Mouse (Mus musculus): Measurements from ENCODE around the gene Depdc1b. TPM values are rescaled to one million over a fixed set of nuclear protein-coding genes. Genes with fewer than 3 reads are reported as not detected.

Depdc1b gene
- polyA plus RNA-seq, 1 experiment from 2014 or later, result 12.3 TPM

DNA sequence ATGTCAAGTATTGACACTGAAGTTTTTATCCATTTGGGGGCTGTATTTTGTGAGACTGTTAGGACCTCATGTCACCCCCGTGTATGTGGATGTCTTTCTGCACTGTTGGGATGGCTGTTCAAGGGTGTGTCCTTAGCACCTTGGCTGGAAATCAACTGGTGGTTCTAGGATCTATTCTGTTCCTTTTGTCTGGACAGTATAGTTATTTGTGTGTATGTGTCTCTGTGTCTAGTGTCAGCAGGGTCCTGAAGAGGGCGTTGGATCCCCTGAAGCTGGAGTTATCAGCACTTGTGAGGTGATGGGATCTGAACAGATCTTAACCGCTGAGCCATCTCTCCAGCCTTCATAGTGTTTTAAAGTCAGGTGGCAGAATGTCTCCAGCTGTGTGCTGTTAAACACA is 65.0 kb downstream of the Depdc1b start:
- Histone ChIP-seq H3K4me1 (ENCODE audit: control insufficient read depth, insufficient read depth, low read length) (no peaks in the 10 kb centered on the region), H3K36me3 (ENCODE audit: control insufficient read depth, insufficient read depth, low read length) (no peaks in the 10 kb centered on the region), H3K4me2 (ENCODE audit: low read depth) (no peak overlapping the region), H3K9me3 (ENCODE audit: control insufficient read depth, low read length) (no peaks in the 10 kb centered on the region), H3K27ac (ENCODE audit: low read depth, low read length) (no peak overlapping the region), H3K27me3 (ENCODE audit: control insufficient read depth, insufficient read depth, low read length) (no peaks in the 10 kb centered on the region), H3K9ac (ENCODE audit: low read length) (no peak overlapping the region), H3K4me3 (ENCODE audit: low read depth, low read length) (no peak overlapping the region)
- DNase-seq (ENCODE audit: low spot score) (no peak), ATAC-seq (ENCODE audit: insufficient read depth, low FRiP score, low TSS enrichment) (no peak)
- 90% methylated on average over 3 of the region's 3 CpGs for WGBS

DNA sequence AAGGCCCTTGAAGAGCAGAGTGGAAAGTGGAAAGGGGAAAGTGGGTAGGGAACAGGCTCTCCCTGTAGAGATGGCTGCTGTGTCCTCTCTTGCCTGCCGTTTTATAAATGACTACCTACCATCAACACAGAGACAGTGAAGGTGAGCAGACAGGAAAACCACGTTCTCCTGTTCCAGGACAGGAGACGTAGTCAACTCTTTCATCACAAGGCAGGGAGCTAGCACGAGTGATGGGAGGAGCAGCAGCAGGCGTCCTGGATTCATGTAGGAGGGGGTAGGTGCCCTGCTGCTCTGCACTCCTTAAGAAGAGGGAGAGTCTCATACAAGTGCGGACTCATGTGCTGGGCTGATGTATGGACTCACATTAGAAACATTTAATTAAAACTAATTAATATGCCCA is 66.9 kb downstream of the Depdc1b start:
- H3K36me3 ChIP-seq (ENCODE audit: control insufficient read depth, insufficient read depth, low read length), result no peaks in the 10 kb centered on the region

DNA sequence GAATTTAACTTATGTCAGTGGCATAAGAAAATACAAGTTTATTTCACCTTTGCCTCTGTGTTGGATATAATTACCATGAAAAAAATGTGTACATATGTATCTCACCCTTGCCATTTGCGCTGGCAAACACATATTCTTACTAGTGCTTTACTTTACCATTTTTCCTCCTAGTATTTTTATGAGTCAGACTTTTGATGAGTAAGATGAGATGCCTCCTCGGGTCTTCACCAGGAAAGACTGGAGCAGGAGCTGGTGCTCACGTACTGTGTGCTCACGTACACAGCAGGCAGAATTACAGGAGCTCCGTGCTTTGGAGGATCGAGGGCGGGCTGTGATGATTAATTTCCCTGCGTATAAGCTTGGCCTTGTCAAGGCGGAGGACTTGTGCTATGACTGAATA is 69.9 kb downstream of the Depdc1b start:
- no peaks in the 10 kb centered on the region for H3K36me3 ChIP-seq (ENCODE audit: control insufficient read depth, insufficient read depth, low read length)
- WGBS, result 85% methylated on average over 9 of the region's 9 CpGs
- no peak overlapping the region for H3K4me3 ChIP-seq (ENCODE audit: low read depth, low read length)

More for the DNA sequence above, 66.9 kb downstream of the Depdc1b start:
- Histone ChIP-seq H3K9ac (ENCODE audit: low read length) (no peak overlapping the region), H3K27ac (ENCODE audit: low read depth, low read length) (no peak overlapping the region), H3K9me3 (ENCODE audit: control insufficient read depth, low read length) (no peaks in the 10 kb centered on the region), H3K4me2 (ENCODE audit: low read depth) (no peak overlapping the region), H3K4me1 (ENCODE audit: control insufficient read depth, insufficient read depth, low read length) (no peaks in the 10 kb centered on the region), H3K27me3 (ENCODE audit: control insufficient read depth, insufficient read depth, low read length) (no peaks in the 10 kb centered on the region), H3K4me3 (ENCODE audit: low read depth, low read length) (no peak overlapping the region)
- DNase-seq (ENCODE audit: low spot score) (no peak), ATAC-seq (ENCODE audit: insufficient read depth, low FRiP score, low TSS enrichment) (no peak)
- 82% methylated on average over 6 of the region's 6 CpGs for WGBS

DNA sequence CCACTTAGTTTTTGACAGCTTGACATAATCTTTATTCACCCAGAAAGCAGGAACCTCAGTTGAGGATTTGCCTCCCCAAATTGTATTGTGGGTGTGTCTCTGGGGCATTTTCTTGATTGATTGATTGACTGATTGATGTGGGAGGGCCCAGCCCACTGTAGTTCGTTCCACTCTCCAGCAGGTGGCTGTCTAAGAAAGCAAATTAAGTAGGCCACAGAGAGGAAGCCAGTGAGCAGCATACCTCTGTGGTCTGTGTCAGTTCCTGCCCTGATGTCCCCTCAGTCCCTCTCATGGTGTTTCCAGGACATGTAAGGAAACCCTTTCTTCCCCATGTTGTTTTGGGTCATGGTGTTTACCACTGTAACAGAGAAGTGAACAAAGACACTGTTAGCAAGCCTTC is 74.4 kb downstream of the Depdc1b start:
- Histone ChIP-seq H3K9ac (ENCODE audit: low read length) (no peak overlapping the region), H3K27ac (ENCODE audit: low read depth, low read length) (no peak overlapping the region), H3K27me3 (ENCODE audit: control insufficient read depth, insufficient read depth, low read length) (no peaks in the 10 kb centered on the region), H3K4me1 (ENCODE audit: control insufficient read depth, insufficient read depth, low read length) (no peaks in the 10 kb centered on the region), H3K9me3 (ENCODE audit: control insufficient read depth, low read length) (no peaks in the 10 kb centered on the region), H3K4me2 (ENCODE audit: low read depth) (no peak overlapping the region), H3K4me3 (ENCODE audit: low read depth, low read length) (no peak overlapping the region), H3K36me3 (ENCODE audit: control insufficient read depth, insufficient read depth, low read length) (no peaks in the 10 kb centered on the region)
- 13% methylated on average over 1 of the region's 1 CpGs for WGBS
- ATAC-seq (ENCODE audit: insufficient read depth, low FRiP score, low TSS enrichment), result peak; percentile 38; the same call in 1 of the 2 replicates
- DNase-seq (ENCODE audit: low spot score), result peak; percentile 32

More for the DNA sequence above, 69.9 kb downstream of the Depdc1b start:
- Histone ChIP-seq H3K9ac (ENCODE audit: low read length) (no peak overlapping the region), H3K4me1 (ENCODE audit: control insufficient read depth, insufficient read depth, low read length) (no peaks in the 10 kb centered on the region), H3K9me3 (ENCODE audit: control insufficient read depth, low read length) (no peaks in the 10 kb centered on the region), H3K4me2 (ENCODE audit: low read depth) (no peak overlapping the region), H3K27ac (ENCODE audit: low read depth, low read length) (no peak overlapping the region), H3K27me3 (ENCODE audit: control insufficient read depth, insufficient read depth, low read length) (no peaks in the 10 kb centered on the region)
- no peak for ATAC-seq (ENCODE audit: insufficient read depth, low FRiP score, low TSS enrichment)
- DNase-seq (ENCODE audit: low spot score), result no peak

DNA sequence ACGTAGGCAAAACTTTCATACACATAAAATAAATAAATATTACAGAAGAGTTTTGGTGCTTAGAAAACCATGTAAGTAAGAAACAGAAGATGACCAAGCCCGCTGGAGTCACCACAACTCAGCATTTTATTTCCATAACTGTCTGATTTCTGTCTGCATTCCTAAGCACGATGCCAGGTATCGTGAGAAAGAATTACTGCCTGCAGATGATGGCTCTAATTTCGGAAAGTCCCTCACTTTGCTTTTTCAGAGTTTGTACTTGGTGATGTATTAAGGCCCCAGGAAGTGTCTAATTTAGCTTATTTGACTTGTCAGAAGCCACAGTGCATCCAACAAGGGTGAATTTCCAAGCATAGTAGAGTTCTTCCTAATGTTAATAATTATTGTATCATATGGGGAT is 87.1 kb downstream of the Depdc1b start:
- H3K9ac ChIP-seq (ENCODE audit: low read length), result no peak overlapping the region
- no peaks in the 10 kb centered on the region for H3K4me1 ChIP-seq (ENCODE audit: control insufficient read depth, insufficient read depth, low read length)
- no peaks in the 10 kb centered on the region for H3K27me3 ChIP-seq (ENCODE audit: control insufficient read depth, insufficient read depth, low read length)
- WGBS, result 90% methylated on average over 5 of the region's 5 CpGs
- DNase-seq (ENCODE audit: low spot score) (no peak), ATAC-seq (ENCODE audit: insufficient read depth, low FRiP score, low TSS enrichment) (no peak)
- no peaks in the 10 kb centered on the region for H3K9me3 ChIP-seq (ENCODE audit: control insufficient read depth, low read length)
- no peak overlapping the region for H3K4me2 ChIP-seq (ENCODE audit: low read depth)
- no peak overlapping the region for H3K27ac ChIP-seq (ENCODE audit: low read depth, low read length)
- H3K36me3 ChIP-seq (ENCODE audit: control insufficient read depth, insufficient read depth, low read length), result no peaks in the 10 kb centered on the region
- no peak overlapping the region for H3K4me3 ChIP-seq (ENCODE audit: low read depth, low read length)

DNA sequence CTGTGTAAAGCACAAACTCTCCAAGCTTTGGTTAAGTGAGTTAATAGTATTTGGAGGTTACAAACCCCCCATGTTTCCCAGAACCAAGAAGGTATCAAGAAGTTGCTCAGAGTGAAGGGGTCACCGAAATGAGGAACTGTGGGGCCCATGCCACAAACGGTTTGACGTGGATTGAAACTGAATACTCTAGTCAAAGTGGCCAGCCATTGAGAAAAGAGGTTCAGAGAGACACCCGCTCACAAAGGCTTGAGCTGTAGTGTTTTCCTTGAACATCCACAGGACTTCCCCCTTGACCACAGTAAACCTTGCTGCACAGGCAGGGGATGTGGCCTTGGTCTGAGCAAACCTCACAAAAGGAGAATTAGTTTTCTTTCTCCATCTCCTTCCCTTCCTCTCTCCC is 88.2 kb downstream of the Depdc1b start:
- H3K4me2 ChIP-seq (ENCODE audit: low read depth), result no peak overlapping the region
- H3K9me3 ChIP-seq (ENCODE audit: control insufficient read depth, low read length), result no peaks in the 10 kb centered on the region
- no peaks in the 10 kb centered on the region for H3K27me3 ChIP-seq (ENCODE audit: control insufficient read depth, insufficient read depth, low read length)
- ATAC-seq (ENCODE audit: insufficient read depth, low FRiP score, low TSS enrichment), result no peak
- no peaks in the 10 kb centered on the region for H3K4me1 ChIP-seq (ENCODE audit: control insufficient read depth, insufficient read depth, low read length)
- H3K4me3 ChIP-seq (ENCODE audit: low read depth, low read length), result no peak overlapping the region
- H3K9ac ChIP-seq (ENCODE audit: low read length), result no peak overlapping the region
- no peak overlapping the region for H3K27ac ChIP-seq (ENCODE audit: low read depth, low read length)
- H3K36me3 ChIP-seq (ENCODE audit: control insufficient read depth, insufficient read depth, low read length), result no peaks in the 10 kb centered on the region
- WGBS, result 93% methylated on average over 4 of the region's 4 CpGs
- DNase-seq (ENCODE audit: low spot score), result no peak

DNA sequence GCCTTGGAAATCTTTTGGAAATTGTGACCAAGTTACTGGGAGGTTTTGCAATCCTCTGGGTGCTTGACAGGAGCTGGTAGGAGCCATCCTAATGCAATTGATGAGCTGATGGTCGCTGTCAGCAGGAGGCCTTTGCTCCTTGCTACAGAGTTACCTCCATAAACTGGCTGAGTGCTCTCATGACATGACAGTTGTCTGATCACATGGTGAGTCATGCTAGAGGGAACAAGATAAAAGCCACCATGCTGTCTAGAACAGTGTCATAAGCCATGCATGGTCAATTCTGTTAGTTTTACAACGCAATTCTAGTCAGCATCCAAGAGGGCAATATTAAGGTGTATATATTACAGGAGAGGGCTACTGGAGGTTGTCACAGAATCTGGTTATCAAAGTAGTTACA is 99.3 kb downstream of the Depdc1b start:
- Histone ChIP-seq H3K4me1 (ENCODE audit: control insufficient read depth, insufficient read depth, low read length) (no peaks in the 10 kb centered on the region), H3K27ac (ENCODE audit: low read depth, low read length) (no peak overlapping the region), H3K4me2 (ENCODE audit: low read depth) (no peak overlapping the region), H3K9me3 (ENCODE audit: control insufficient read depth, low read length) (no peaks in the 10 kb centered on the region), H3K4me3 (ENCODE audit: low read depth, low read length) (no peak overlapping the region), H3K27me3 (ENCODE audit: control insufficient read depth, insufficient read depth, low read length) (no peaks in the 10 kb centered on the region), H3K9ac (ENCODE audit: low read length) (no peak overlapping the region), H3K36me3 (ENCODE audit: control insufficient read depth, insufficient read depth, low read length) (no peaks in the 10 kb centered on the region)
- DNase-seq (ENCODE audit: low spot score) (no peak), ATAC-seq (ENCODE audit: insufficient read depth, low FRiP score, low TSS enrichment) (no peak)
- 79% methylated on average over 2 of the region's 2 CpGs for WGBS

DNA sequence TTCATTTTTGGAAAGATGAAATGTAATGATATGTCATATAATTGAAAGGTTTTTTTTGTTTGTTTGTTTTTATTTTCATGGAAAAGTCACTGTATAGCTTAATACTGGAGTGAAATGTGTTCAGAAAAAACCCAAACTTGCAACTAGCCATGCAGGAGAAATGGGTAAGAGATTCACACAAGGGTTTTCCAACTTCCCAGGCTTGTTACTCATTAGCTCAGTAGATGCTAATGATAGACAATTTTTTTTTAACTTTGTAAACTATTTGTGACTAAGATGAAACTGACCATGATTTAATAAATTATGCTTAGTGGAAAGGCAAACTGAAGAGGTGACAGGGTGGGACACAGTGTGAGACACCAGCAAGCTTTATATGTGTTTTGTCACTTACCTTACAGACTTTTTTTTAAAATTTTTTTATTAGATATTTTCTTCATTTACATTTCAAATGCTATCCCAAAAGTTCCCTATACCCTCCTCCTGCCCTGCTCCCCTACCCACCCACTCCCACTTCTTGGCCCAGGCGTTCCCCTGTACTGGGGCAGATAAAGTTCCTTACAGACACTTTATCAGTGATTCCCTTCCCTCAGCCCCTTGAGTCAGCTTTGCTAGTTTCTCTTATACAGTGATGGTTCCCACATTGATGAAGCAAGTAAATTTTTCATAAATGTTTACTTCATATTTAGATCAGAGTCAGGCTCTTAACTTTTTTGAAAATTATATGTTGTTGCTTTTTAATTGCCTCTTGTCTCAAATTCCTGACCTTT is 102.8 kb downstream of the Depdc1b start:
- H3K27ac ChIP-seq (ENCODE audit: low read depth, low read length), result no peak overlapping the region
- H3K9ac ChIP-seq (ENCODE audit: low read length), result no peak overlapping the region
- H3K27me3 ChIP-seq (ENCODE audit: control insufficient read depth, insufficient read depth, low read length), result no peaks in the 10 kb centered on the region
- H3K4me3 ChIP-seq (ENCODE audit: low read depth, low read length), result no peak overlapping the region
- H3K9me3 ChIP-seq (ENCODE audit: control insufficient read depth, low read length), result no peaks in the 10 kb centered on the region
- no peak overlapping the region for H3K4me2 ChIP-seq (ENCODE audit: low read depth)
- 87% methylated on average over 1 of the region's 1 CpGs for WGBS
- no peak for ATAC-seq (ENCODE audit: insufficient read depth, low FRiP score, low TSS enrichment)
- no peaks in the 10 kb centered on the region for H3K36me3 ChIP-seq (ENCODE audit: control insufficient read depth, insufficient read depth, low read length)
- DNase-seq (ENCODE audit: low spot score), result no peak
- H3K4me1 ChIP-seq (ENCODE audit: control insufficient read depth, insufficient read depth, low read length), result no peaks in the 10 kb centered on the region

DNA sequence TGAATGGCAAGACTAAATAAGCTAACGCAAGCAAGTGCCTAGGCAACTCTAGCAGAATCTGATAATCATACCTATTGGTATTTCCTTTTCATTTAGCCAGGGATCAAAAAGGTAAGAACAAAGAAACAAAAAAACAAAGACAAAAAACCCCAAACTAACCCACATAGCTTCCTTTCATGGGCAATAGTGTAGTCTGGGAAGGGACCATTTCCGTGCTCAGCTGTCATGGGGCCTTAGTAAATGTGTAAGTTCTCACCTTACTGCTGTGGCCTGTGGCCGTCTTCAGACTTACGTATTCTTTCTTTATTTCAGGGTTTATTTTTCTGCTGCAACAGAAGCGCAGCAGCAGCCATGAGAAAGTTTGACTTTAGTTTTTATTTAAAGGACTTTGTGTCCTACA is 110.2 kb downstream of the Depdc1b start:
- Histone ChIP-seq H3K9me3 (ENCODE audit: control insufficient read depth, low read length) (no peaks in the 10 kb centered on the region), H3K36me3 (ENCODE audit: control insufficient read depth, insufficient read depth, low read length) (no peaks in the 10 kb centered on the region), H3K27ac (ENCODE audit: low read depth, low read length) (no peak overlapping the region), H3K27me3 (ENCODE audit: control insufficient read depth, insufficient read depth, low read length) (no peaks in the 10 kb centered on the region), H3K4me1 (ENCODE audit: control insufficient read depth, insufficient read depth, low read length) (no peaks in the 10 kb centered on the region), H3K9ac (ENCODE audit: low read length) (no peak overlapping the region), H3K4me3 (ENCODE audit: low read depth, low read length) (no peak overlapping the region), H3K4me2 (ENCODE audit: low read depth) (no peak overlapping the region)
- ATAC-seq (ENCODE audit: insufficient read depth, low FRiP score, low TSS enrichment) (no peak), DNase-seq (ENCODE audit: low spot score) (no peak)
- WGBS, result 70% methylated on average over 5 of the region's 5 CpGs
